Mouse (Mus musculus) granulocyte monocyte progenitor cell, adult 5-6 weeks (primary cell): ENCODE data around the gene Atf7ip2. TPM values are rescaled to one million over a fixed set of nuclear protein-coding genes. Genes with fewer than 3 reads are reported as not detected.
"Not testable (repeated sequence)": the region's sequence is repeated elsewhere in the genome, so short reads cannot be mapped to it uniquely, and the experiment has no call there.

Experiments used
- ATAC-seq: replicated peaks from 2 replicates; pipeline ENCODE4 v1.8.0; 2016; ENCODE audit warnings: mild to moderate bottlenecking, moderate TSS enrichment, inconsistent platforms; ENCODE audit not compliant: poor library complexity, severe bottlenecking
- total RNA-seq, 2 experiments: library from RNA; stranded (forward) in 1 of 2; stranded (reverse) in 1 of 2; fragments of 200-712, 200-1000 nt in 1 of 2; fragments of >200 nt in 1 of 2; fragmentation: Nextera tagmentation in 1 of 2; gene quantifications; 2 replicates each; pipeline ENCODE4 v1.2.3; 2014 to 2017

Gene Atf7ip2
- 0.13 TPM in 1 of 2 replicates, not detected in the other for total RNA-seq (2014; fragmentation: Nextera tagmentation)
- not detected in 2 replicates for total RNA-seq (2017)

GRCm38 (mm10) chr16:10192679-10193506 lies at the start of gene Atf7ip2:
TSS of gene Atf7ip2 (plus strand) at chr16:10192712.
- peak; percentile 95 for ATAC-seq

GRCm38 (mm10) chr16:10143166-10143565 lies 49.3 kb upstream of the Atf7ip2 start:
- no peak for ATAC-seq

GRCm38 (mm10) chr16:10147401-10147800 lies 45.1 kb upstream of the Atf7ip2 start:
- ATAC-seq: no peak

- ATAC-seq: no peak
These were observed 23.2 kb upstream of the Atf7ip2 start for GRCm38 (mm10) chr16:10169123-10169905.

- ATAC-seq: no peak
These were observed 22.5 kb upstream of the Atf7ip2 start, which contains the start of gene Rpl39l for GRCm38 (mm10) chr16:10170005-10170404. TSS of gene Rpl39l (plus strand) at chr16:10170226.

GRCm38 (mm10) chr16:10171276-10171675 lies 21.2 kb upstream of the Atf7ip2 start:
- no peak for ATAC-seq

GRCm38 (mm10) chr16:10172179-10172820 lies 20.2 kb upstream of the Atf7ip2 start:
- no peak for ATAC-seq

- not testable (repeated sequence) for ATAC-seq
These were observed 5.1 kb upstream of the Atf7ip2 start for GRCm38 (mm10) chr16:10187461-10187860.

GRCm38 (mm10) chr16:10208777-10209176 lies 16.3 kb downstream of the Atf7ip2 start:
- ATAC-seq: no peak

GRCm38 (mm10) chr16:10216366-10216765 lies 23.9 kb downstream of the Atf7ip2 start:
- ATAC-seq: not testable (repeated sequence)

- not testable (repeated sequence) for ATAC-seq
These were observed 24.5 kb downstream of the Atf7ip2 start for GRCm38 (mm10) chr16:10217020-10217419.

GRCm38 (mm10) chr16:10227361-10227760 lies 34.8 kb downstream of the Atf7ip2 start:
- ATAC-seq: no peak

- ATAC-seq: no peak
These were observed 44.1 kb downstream of the Atf7ip2 start for GRCm38 (mm10) chr16:10236601-10237000.

- ATAC-seq: no peak
These were observed 61.5 kb downstream of the Atf7ip2 start for GRCm38 (mm10) chr16:10253993-10254392.

GRCm38 (mm10) chr16:10272256-10272655 lies 79.7 kb downstream of the Atf7ip2 start:
- peak; percentile 56 for ATAC-seq

- ATAC-seq: no peak
These were observed 82.0 kb downstream of the Atf7ip2 start for GRCm38 (mm10) chr16:10274465-10274864.

- ATAC-seq: not testable (repeated sequence)
These were observed 84.3 kb downstream of the Atf7ip2 start for GRCm38 (mm10) chr16:10276778-10277177.

- ATAC-seq: peak; percentile 95
These were observed 87.9 kb downstream of the Atf7ip2 start for GRCm38 (mm10) chr16:10280286-10280951.

- no peak for ATAC-seq
These were observed 89.4 kb downstream of the Atf7ip2 start for GRCm38 (mm10) chr16:10281890-10282289.
